Mouse (Mus musculus) layer of hippocampus, adult 8-10 months (tissue): ENCODE data around the gene Ndufa8. TPM values are rescaled to one million over a fixed set of nuclear protein-coding genes. Genes with fewer than 3 reads are reported as not detected.

Experiments used
- DNase-seq, 2 experiments: peaks; one replicate each; pipeline ENCODE4 v3.0.0; 2022; ENCODE audit warnings: low spot score in 2 of 2
- total RNA-seq, 4 experiments: library from RNA; stranded (reverse); gene quantifications; 2 replicates each; pipeline ENCODE4 v1.2.4; 2022

Ndufa8 gene
- total RNA-seq, 4 experiments from 2014 or later: 174 to 193 (median 178) TPM

- no peak for DNase-seq
Measured at GRCm38 (mm10) chr2:36048164-36048563, 1.0 kb downstream of the Ndufa8 start.

- DNase-seq: no peak
Measured at GRCm38 (mm10) chr2:36040872-36041271, 8.3 kb downstream of the Ndufa8 start.

- no peak for DNase-seq
Measured at GRCm38 (mm10) chr2:36039297-36039985, 9.8 kb downstream of the Ndufa8 start.

- DNase-seq: no peak
Measured at GRCm38 (mm10) chr2:36035413-36036081, 13.7 kb downstream of the Ndufa8 start.

DNA sequence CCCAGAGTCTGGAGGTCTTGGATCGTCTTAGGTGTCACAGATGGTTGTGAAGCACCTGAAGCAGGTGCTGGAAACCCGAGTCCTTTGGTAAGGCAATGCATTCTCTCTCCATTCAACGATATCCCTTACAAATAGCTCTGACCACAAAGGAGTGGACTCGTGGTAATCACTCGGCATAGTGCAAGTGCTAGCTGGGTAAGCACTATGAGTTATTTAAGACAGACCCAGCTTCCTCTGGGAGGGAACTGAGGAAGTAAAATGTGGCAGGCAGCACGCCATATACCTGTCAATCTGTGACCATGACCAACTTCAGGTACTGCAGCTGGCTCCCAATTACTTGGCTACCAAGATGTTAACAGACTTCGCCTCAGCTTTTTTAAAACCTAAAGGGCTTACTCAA is 14.3 kb downstream of the Ndufa8 start:
- no peak for DNase-seq

DNA sequence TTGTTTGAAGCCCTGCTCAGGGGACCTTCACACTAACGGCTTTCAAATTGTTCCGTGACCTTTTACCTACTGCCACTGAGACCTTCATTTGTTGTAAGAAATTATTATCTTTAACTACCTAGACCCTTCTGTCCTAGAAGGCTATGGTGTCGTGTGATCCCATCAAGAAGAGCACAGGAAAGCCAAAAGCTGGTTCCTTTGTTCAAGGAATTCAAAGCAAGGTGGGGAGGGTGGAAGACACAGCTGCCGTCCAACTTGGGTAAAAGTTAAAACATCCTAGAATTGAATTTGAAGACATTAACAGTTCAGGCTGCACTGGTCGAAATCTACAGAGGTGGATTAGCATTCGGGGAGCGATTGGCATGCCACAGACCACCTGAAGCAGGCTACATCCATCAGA is 15.2 kb downstream of the Ndufa8 start:
- no peak for DNase-seq

GRCm38 (mm10) chr2:36032884-36033283 is 16.3 kb downstream of the Ndufa8 start:
- no peak for DNase-seq

DNA sequence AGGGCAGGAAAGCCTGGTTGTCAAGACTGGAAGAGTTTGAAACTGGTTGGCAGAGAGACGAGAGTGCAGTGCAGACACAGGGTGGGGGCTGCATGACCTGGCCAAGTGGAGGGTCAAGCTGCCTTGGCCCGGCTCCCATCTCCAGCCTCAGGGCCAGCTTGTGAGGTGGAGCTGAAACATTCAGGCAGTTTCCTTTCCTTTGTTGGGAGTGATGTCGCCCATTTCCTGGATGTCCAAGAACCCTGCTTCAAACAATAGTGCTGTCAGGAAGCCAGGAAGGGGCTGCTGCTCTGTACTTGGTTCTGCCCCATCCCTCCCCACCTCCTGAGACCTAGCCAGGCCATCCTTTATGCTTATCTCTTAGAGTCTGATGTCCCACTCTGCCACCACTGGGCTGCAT is 25.9 kb downstream of the Ndufa8 start:
- DNase-seq: no peak

GRCm38 (mm10) chr2:36021385-36022159 is 27.6 kb downstream of the Ndufa8 start:
- peak; percentile 60 to 85 for DNase-seq

DNA sequence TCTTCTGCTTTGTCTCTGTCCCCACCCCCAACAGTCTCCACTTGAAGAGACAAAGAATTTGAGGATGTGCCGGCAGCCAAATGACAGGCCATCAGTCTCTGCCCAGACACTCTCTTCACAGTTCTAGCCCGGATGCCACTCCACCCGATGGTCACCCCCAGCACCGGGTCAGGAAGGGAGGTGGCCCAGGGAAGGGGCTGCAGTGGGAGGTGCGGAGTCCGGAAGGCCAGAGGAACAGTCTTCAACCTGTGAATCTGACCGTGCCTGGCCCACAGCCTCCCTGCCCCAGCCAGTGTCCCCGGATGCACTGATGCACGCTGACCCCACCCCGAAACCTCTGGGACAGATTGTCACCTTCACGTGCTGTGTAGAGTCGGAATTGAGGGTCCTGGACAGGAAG is 36.2 kb downstream of the Ndufa8 start:
- DNase-seq: no peak

DNA sequence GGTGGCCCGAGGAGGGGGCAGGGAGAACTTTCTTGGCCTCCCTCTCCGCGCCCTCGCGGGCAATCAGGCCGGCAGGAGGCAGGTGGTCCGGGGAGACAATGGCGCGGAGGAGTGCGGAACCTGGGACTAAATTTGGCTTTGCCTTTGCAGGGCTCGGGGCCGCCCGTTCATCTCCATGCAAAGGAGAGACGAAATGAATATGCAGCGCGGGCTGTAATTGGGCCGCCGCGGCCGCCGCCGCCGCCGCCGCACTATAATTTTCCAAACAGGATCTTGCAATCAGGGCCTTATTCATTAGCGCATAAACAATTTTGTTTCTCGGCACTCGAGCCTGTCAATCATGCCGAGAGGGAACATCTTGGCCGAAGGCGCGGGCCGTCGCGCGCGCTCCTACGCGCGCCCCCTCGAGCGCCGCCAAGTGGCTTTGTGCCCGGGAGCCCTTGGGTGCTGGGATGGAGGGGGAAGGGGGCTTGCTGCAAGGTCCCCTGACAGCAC is 37.8 kb downstream of the Ndufa8 start:
- DNase-seq: peak in 1 of 2 experiments; percentile 54

DNA sequence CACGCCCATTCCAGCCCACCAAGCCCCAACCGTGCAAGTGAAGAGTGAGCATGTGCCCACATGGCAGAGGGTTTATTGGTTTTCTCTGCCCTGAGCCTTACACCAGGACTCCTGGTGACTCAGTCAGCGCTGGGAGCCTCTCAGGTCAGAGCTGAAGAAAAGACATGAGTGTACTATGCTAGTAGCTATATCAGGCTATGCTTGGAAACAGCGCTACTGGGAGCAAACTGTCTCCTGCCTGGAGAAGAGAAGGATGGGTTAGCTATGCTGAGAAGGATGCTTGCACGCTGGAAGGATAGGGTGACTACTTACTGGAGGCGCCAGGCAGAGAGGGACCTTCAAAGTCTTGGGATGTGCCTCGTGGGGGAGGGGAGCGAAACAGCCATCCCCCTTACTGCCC is 38.6 kb downstream of the Ndufa8 start:
- DNase-seq: no peak

DNA sequence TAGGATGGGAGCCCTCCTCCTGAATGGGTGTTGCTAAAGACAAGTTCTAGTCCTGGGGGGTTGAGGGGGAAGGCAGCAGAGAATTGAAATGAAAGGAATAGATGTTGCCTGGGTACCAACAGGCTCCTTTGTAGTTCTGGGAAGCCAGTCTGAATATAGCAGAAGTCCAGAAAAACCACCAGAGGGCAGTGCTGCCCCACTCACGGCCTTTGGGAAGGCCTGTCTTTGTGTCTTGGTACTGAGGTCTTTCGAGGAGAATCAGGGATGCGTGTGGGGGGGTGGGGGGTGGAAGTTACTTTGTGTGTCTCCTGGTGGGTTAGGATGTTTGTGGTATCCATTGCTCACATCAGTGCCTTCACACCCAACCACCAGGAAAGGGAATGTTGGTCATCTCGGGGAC is 39.8 kb downstream of the Ndufa8 start:
- peak in 1 of 2 experiments; percentile 34 for DNase-seq

- DNase-seq: no peak
Measured at GRCm38 (mm10) chr2:36008071-36008470, 41.1 kb downstream of the Ndufa8 start.

DNA sequence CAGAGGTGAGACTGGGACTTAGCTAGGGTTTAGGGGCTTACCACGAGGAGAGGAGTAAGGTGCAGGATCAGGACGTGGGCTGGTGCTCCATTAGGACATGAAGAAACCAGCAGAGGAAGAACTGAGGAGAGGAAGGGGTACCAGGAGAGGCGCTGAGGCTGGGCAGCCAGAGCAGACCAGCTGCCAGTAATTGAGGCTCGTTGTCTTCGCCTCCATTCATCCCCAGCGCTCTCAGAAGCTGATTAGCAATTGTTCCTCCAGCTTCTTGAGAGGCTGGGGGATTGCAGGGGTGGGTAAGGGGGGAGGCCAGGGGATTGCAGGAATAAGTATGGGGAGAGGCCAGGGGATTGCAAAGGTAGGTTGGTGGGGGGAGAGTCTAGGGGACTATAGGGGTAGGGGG is 47.0 kb downstream of the Ndufa8 start:
- no peak for DNase-seq

DNA sequence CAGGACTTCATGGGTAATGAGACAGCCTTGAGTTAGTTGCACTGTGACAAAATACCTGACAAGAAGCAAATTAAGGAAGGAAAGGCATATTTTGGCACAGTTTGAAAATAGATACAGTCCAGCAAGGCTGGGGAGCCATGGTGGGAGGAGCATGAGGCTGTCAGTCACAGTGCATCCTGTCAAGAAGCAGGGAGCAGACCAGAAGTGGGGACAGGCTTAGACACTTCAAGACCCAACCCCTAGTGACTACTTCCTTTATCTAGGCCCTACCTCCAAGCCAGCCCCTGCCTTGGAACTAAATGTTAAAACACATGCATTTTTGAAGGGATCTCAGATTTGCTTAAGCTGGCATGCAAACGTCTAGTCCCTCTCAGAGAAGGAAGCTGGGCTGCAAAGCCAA is 48.8 kb downstream of the Ndufa8 start:
- DNase-seq: no peak

DNA sequence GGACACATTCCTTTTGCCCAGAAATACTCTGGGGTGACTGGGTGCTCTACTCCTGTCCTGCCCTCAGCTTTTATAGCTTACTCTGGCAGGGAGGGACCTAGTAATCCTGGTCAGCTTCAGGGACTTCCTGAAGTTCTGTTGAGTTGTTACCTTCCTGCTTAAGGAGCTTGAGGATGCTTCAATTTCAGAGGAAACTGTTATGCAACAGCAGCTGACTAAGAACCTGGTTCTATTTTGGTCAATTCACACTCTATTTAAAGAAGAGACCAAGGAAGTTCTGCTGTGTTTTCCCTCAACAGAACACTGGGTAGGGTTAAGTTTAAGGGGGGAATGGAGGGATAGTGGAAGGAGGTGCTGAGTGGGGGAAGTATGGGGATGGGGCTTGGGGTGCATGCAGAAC is 50.0 kb downstream of the Ndufa8 start:
- DNase-seq: no peak

GRCm38 (mm10) chr2:35998416-35998815 is 50.8 kb downstream of the Ndufa8 start:
- no peak for DNase-seq

DNA sequence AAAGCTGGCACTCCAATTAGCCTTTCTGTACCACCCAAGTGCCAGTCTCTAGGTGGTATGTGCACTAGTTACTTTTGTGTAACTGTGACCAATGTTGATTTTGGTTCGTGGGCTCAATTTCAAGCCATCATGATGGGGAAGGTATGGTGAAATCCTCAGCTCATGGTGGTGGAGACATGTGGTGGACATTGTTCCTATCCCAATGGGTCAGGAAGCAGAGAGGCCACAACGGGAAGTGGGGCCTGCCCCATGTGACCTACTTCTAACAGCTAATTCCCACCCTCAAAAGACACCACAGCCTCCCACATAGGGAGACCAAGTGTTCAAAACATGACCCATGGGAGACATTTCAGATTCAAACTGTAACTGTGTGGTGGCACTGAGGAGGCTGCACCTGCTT is 52.5 kb downstream of the Ndufa8 start:
- no peak for DNase-seq

GRCm38 (mm10) chr2:35994303-35994702 is 54.9 kb downstream of the Ndufa8 start:
- DNase-seq: no peak

DNA sequence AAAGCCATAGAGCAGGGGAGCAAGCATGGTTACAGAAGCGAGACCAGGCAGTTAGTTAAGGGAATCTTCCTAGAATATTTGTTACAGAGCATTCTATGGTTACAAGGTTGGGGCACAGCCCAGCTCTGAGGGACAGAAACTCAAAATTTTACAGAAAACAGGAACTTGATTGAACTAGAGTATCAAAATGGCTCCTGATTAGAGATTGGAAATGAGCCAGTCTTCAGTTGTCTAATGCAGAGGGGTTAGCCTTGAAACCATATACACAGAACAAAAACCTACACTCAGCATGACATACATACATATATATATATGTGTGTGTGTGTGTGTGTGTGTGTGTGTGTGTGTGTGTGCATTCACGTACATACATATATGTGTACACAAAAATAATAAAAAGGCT is 55.7 kb downstream of the Ndufa8 start:
- DNase-seq: no peak

DNA sequence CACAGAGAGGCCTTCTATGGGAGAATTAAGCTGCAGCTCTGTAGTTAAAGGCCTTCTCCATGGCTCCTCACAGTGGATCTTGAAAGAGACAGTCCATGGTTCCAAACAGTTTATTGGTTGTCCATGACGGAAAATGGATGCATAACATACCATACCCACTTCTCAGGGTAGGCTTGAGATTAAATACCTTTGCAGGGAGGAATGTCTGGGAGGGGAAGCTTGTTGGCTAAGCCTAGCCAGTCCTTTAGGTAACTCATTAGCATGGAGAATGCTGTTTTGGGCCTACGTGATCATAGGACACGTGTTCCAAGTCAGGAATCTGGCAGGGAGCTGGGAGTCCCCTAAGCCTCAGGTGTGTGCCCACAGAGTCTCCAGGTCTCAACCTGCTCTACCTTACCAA is 56.9 kb downstream of the Ndufa8 start:
- DNase-seq: no peak
